ENCODE assay signal across 11 mouse cellular contexts in genomic region chr6:97353371-97353770, GRCm38 (mm10).
DNase-seq lines count a peak whose midpoint lies in the region; ATAC-seq and TF ChIP-seq lines count a peak whose summit lies in the region.
"Had no signal": no experiment of that assay in that cellular context is flagged by ENCODE, and none has a peak within 500 bp of the region (broad histone marks: within the 10 kb centered on the region; RNA-seq: fewer than 3 reads in every experiment).

No protein-coding gene starts in this region.

- no peak for DNase-seq in hindbrain, embryonic 10.5 days (ENCODE audit: low spot score)
- DNase-seq in thymus, postnatal 0 days (ENCODE audit: low spot score): peak; percentile 11
- DNase-seq in thymus, postnatal 25 days: no peak
- DNase-seq in liver, embryonic 11.5 days (ENCODE audit: low spot score): no peak
- DNase-seq in stomach, postnatal 0 days (ENCODE audit: low spot score): no peak
- DNase-seq in left cerebral cortex, postnatal 14 days (ENCODE audit: low spot score in 2 of 2): no peak
- no peak for DNase-seq in adrenal gland, adult (ENCODE audit: inconsistent age in 2 of 2, low spot score in 1 of 2)
- DNase-seq: adrenal gland, postnatal 14 days; cerebellum, adult 9-11 months; lung, postnatal 4 days had no signal

- ATAC-seq in hindbrain, embryonic 13.5 days (ENCODE audit: low FRiP score): no peak
- no peak for ATAC-seq in liver, embryonic 11.5 days (replicated peaks; ENCODE audit: low FRiP score)
- ATAC-seq in stomach, postnatal 0 days (ENCODE audit: low FRiP score, low TSS enrichment): peak; percentile 68

- no peak for TF ChIP-seq CTCF in stomach, postnatal 0 days (IDR thresholded peaks at IDR 0.05; ENCODE audit: low read depth)

- 43% methylated on average over 6 of the region's 6 CpGs for WGBS in hindbrain, embryonic 10.5 days
- WGBS in hindbrain, embryonic 13.5 days: 50% methylated on average over 6 of the region's 6 CpGs
- WGBS in liver, embryonic 11.5 days: 41% methylated on average over 6 of the region's 6 CpGs
- WGBS in stomach, postnatal 0 days: 28% methylated on average over 6 of the region's 6 CpGs

- H3K4me3 ChIP-seq in hindbrain, embryonic 10.5 days: peak overlapping the region; percentile 25
- no peak overlapping the region for H3K4me3 ChIP-seq in hindbrain, embryonic 13.5 days
- H3K4me3 ChIP-seq in liver, embryonic 11.5 days (ENCODE audit: low read depth, low read length): peak overlapping the region; percentile 33
- H3K4me3 ChIP-seq in stomach, postnatal 0 days (ENCODE audit: low read depth, low read length): no peak overlapping the region

- H3K4me1 ChIP-seq in hindbrain, embryonic 10.5 days (replicated peaks): peaks cover 71% of the 10 kb centered on the region
- H3K4me1 ChIP-seq in hindbrain, embryonic 13.5 days (replicated peaks): peaks cover 50% of the 10 kb centered on the region
- H3K4me1 ChIP-seq in liver, embryonic 11.5 days (replicated peaks; ENCODE audit: control insufficient read depth, insufficient read depth, low read length): peaks cover 31% of the 10 kb centered on the region
- peaks cover 6% of the 10 kb centered on the region; the same call in 1 of the 2 replicates for H3K4me1 ChIP-seq in stomach, postnatal 0 days (replicated peaks; ENCODE audit: control insufficient read depth, insufficient read depth)

- 0 out of 2 replicates have a peak, but pooled peaks cover 6% of the 10 kb centered on the region for H3K36me3 ChIP-seq in hindbrain, embryonic 10.5 days
- H3K36me3 ChIP-seq in hindbrain, embryonic 13.5 days: no peaks in the 10 kb centered on the region
- H3K36me3 ChIP-seq in liver, embryonic 11.5 days (ENCODE audit: control insufficient read depth, insufficient read depth, low read length): no peaks in the 10 kb centered on the region
- no peaks in the 10 kb centered on the region for H3K36me3 ChIP-seq in stomach, postnatal 0 days (ENCODE audit: control insufficient read depth, insufficient read depth, low read length)

- peaks cover 8% of the 10 kb centered on the region; the same call in 1 of the 2 replicates for H3K27me3 ChIP-seq in hindbrain, embryonic 10.5 days (ENCODE audit: insufficient read depth, poor library complexity, severe bottlenecking)
- no peaks in the 10 kb centered on the region for H3K27me3 ChIP-seq in hindbrain, embryonic 13.5 days
- H3K27me3 ChIP-seq in liver, embryonic 11.5 days (replicated peaks; ENCODE audit: control insufficient read depth, insufficient read depth, low read length): no peaks in the 10 kb centered on the region
- H3K27me3 ChIP-seq in stomach, postnatal 0 days (ENCODE audit: control insufficient read depth, insufficient read depth, low read length): no peaks in the 10 kb centered on the region

- intact Hi-C loops in left cerebral cortex, postnatal 14 days (cut with DNase I): no loop called here

- no peak overlapping the region for H3K4me2 ChIP-seq in hindbrain, embryonic 13.5 days
- H3K4me2 ChIP-seq in liver, embryonic 11.5 days: peak overlapping the region; percentile 44
- peak overlapping the region; percentile 35; the same call in 1 of the 2 replicates for H3K4me2 ChIP-seq in stomach, postnatal 0 days (replicated peaks; ENCODE audit: low read depth)

- H3K9ac ChIP-seq in hindbrain, embryonic 13.5 days: no peak overlapping the region
- H3K9ac ChIP-seq in liver, embryonic 11.5 days (ENCODE audit: low read depth, low read length): no peak overlapping the region
- H3K9ac ChIP-seq in stomach, postnatal 0 days (ENCODE audit: low read length): no peak overlapping the region

- TF ChIP-seq EP300 in stomach, postnatal 0 days (optimal IDR thresholded peaks at IDR 0.05): no peak

- peak overlapping the region; percentile 64; the same call in 1 of the 2 replicates for H3K27ac ChIP-seq in hindbrain, embryonic 10.5 days
- no peak overlapping the region for H3K27ac ChIP-seq in hindbrain, embryonic 13.5 days
- no peak overlapping the region for H3K27ac ChIP-seq in liver, embryonic 11.5 days (ENCODE audit: low read depth, low read length)
- H3K27ac ChIP-seq in stomach, postnatal 0 days (replicated peaks): peak overlapping the region; percentile 83

- no peaks in the 10 kb centered on the region for H3K9me3 ChIP-seq in hindbrain, embryonic 10.5 days
- no peaks in the 10 kb centered on the region for H3K9me3 ChIP-seq in hindbrain, embryonic 13.5 days
- no peaks in the 10 kb centered on the region for H3K9me3 ChIP-seq in liver, embryonic 11.5 days (ENCODE audit: control insufficient read depth, low read length)
- no peaks in the 10 kb centered on the region for H3K9me3 ChIP-seq in stomach, postnatal 0 days (ENCODE audit: control insufficient read depth, low read length)

Comparison
In these comparisons a context has a peak if more than half of its experiments do, and no peak if none do; other contexts are left out.
1. H3K27ac ChIP-seq: peak in hindbrain, embryonic 10.5 days (single experiment) and stomach, postnatal 0 days (single experiment); none in hindbrain, embryonic 13.5 days (single experiment) and liver, embryonic 11.5 days (single experiment).
2. H3K4me3 ChIP-seq: peak in hindbrain, embryonic 10.5 days (single experiment) and liver, embryonic 11.5 days (single experiment); none in hindbrain, embryonic 13.5 days (single experiment) and stomach, postnatal 0 days (single experiment).